In genomic region chr10:60893810-60894147, GRCm38 (mm10) we compare ENCODE assay signal across 15 mouse cellular contexts.
A peak's percentile ranks its signal among the peaks of the same experiment; 100 is the strongest.
DNase-seq lines count a peak whose midpoint lies in the region; ATAC-seq lines count a peak whose summit lies in the region.
"Had no signal": no experiment of that assay in that cellular context is flagged by ENCODE, and none has a peak within 500 bp of the region (broad histone marks: within the 10 kb centered on the region; RNA-seq: fewer than 3 reads in every experiment).

No protein-coding gene starts in this region.

- H3K9ac ChIP-seq in hindbrain, embryonic 11.5 days (ENCODE audit: low read depth, low read length), result no peak overlapping the region
- H3K9ac ChIP-seq in forebrain, embryonic 11.5 days (ENCODE audit: low read length), result 0 out of 2 replicates have a peak overlapping the region, but pooled peaks have one; percentile 20
- H3K9ac ChIP-seq in hindbrain, embryonic 16.5 days (ENCODE audit: low read depth, low read length), result peak overlapping the region; percentile 14; the same call in 1 of the 2 replicates
- H3K9ac ChIP-seq in neural tube, embryonic 13.5 days, result no peak overlapping the region
- H3K9ac ChIP-seq: embryonic facial prominence, embryonic 15.5 days; liver, embryonic 13.5 days had no signal

- H3K36me3 ChIP-seq in hindbrain, embryonic 11.5 days (ENCODE audit: control insufficient read depth, insufficient read depth, low read length), result no peaks in the 10 kb centered on the region
- H3K36me3 ChIP-seq in hindbrain, embryonic 10.5 days, result no peaks in the 10 kb centered on the region
- no peaks in the 10 kb centered on the region for H3K36me3 ChIP-seq in forebrain, embryonic 11.5 days (ENCODE audit: control insufficient read depth, insufficient read depth, low read length)
- H3K36me3 ChIP-seq in hindbrain, embryonic 16.5 days (ENCODE audit: control insufficient read depth, insufficient read depth, low read length), result no peaks in the 10 kb centered on the region
- no peaks in the 10 kb centered on the region for H3K36me3 ChIP-seq in neural tube, embryonic 13.5 days
- H3K36me3 ChIP-seq: embryonic facial prominence, embryonic 15.5 days; liver, embryonic 13.5 days had no signal

- no peak overlapping the region for H3K4me2 ChIP-seq in hindbrain, embryonic 11.5 days (replicated peaks; ENCODE audit: low read depth, low read length)
- no peak overlapping the region for H3K4me2 ChIP-seq in forebrain, embryonic 11.5 days (ENCODE audit: low read depth, low read length, severe bottlenecking)
- 0 out of 2 replicates have a peak overlapping the region, but pooled peaks have one; percentile 18 for H3K4me2 ChIP-seq in hindbrain, embryonic 16.5 days (ENCODE audit: low read length)
- H3K4me2 ChIP-seq in neural tube, embryonic 13.5 days, result peak overlapping the region; percentile 25; the same call in 1 of the 2 replicates
- H3K4me2 ChIP-seq: embryonic facial prominence, embryonic 15.5 days; liver, embryonic 13.5 days had no signal

- ATAC-seq in hindbrain, embryonic 11.5 days (ENCODE audit: low FRiP score), result peak; percentile 70; the same call in 1 of the 2 replicates
- ATAC-seq in forebrain, embryonic 11.5 days (replicated peaks; ENCODE audit: low FRiP score), result peak; percentile 80
- ATAC-seq in hindbrain, embryonic 16.5 days, result peak; percentile 86
- peak; percentile 81 for ATAC-seq in neural tube, embryonic 13.5 days (ENCODE audit: low read depth)
- ATAC-seq in megakaryocyte progenitor cell, adult 5-6 weeks (replicated peaks; ENCODE audit: poor library complexity), result no peak

- H3K9me3 ChIP-seq in hindbrain, embryonic 11.5 days (ENCODE audit: control insufficient read depth, low read length), result no peaks in the 10 kb centered on the region
- no peaks in the 10 kb centered on the region for H3K9me3 ChIP-seq in hindbrain, embryonic 10.5 days
- H3K9me3 ChIP-seq in forebrain, embryonic 11.5 days (ENCODE audit: control insufficient read depth, low read length), result no peaks in the 10 kb centered on the region
- no peaks in the 10 kb centered on the region for H3K9me3 ChIP-seq in hindbrain, embryonic 16.5 days (ENCODE audit: control insufficient read depth, low read length)
- no peaks in the 10 kb centered on the region for H3K9me3 ChIP-seq in neural tube, embryonic 13.5 days
- H3K9me3 ChIP-seq: embryonic facial prominence, embryonic 15.5 days; liver, embryonic 13.5 days had no signal

- H3K27me3 ChIP-seq in hindbrain, embryonic 11.5 days (ENCODE audit: control insufficient read depth, insufficient read depth, low read length), result no peaks in the 10 kb centered on the region
- peaks cover 39% of the 10 kb centered on the region for H3K27me3 ChIP-seq in hindbrain, embryonic 10.5 days (ENCODE audit: insufficient read depth, poor library complexity, severe bottlenecking)
- H3K27me3 ChIP-seq in forebrain, embryonic 11.5 days (ENCODE audit: control insufficient read depth, insufficient read depth, low read length), result no peaks in the 10 kb centered on the region
- H3K27me3 ChIP-seq in hindbrain, embryonic 16.5 days (replicated peaks; ENCODE audit: control insufficient read depth, insufficient read depth, low read length), result no peaks in the 10 kb centered on the region
- H3K27me3 ChIP-seq in neural tube, embryonic 13.5 days, result no peaks in the 10 kb centered on the region
- H3K27me3 ChIP-seq: embryonic facial prominence, embryonic 15.5 days; liver, embryonic 13.5 days had no signal

- 36% methylated on average over 4 of the region's 4 CpGs for WGBS in hindbrain, embryonic 11.5 days
- WGBS in hindbrain, embryonic 10.5 days, result 33% methylated on average over 4 of the region's 4 CpGs
- WGBS in forebrain, embryonic 11.5 days, result 25% methylated on average over 4 of the region's 4 CpGs
- WGBS in hindbrain, embryonic 16.5 days, result 23% methylated on average over 4 of the region's 4 CpGs
- WGBS in neural tube, embryonic 13.5 days, result 23% methylated on average over 4 of the region's 4 CpGs

- H3K4me3 ChIP-seq in hindbrain, embryonic 11.5 days (ENCODE audit: low read depth, low read length), result no peak overlapping the region
- no peak overlapping the region for H3K4me3 ChIP-seq in hindbrain, embryonic 10.5 days
- no peak overlapping the region for H3K4me3 ChIP-seq in forebrain, embryonic 11.5 days (ENCODE audit: low read depth, low read length)
- H3K4me3 ChIP-seq in hindbrain, embryonic 16.5 days (ENCODE audit: low read length), result no peak overlapping the region
- H3K4me3 ChIP-seq in neural tube, embryonic 13.5 days, result no peak overlapping the region
- H3K4me3 ChIP-seq: embryonic facial prominence, embryonic 15.5 days; liver, embryonic 13.5 days had no signal

- DNase-seq in hindbrain, embryonic 11.5 days (ENCODE audit: low spot score), result peak; percentile 40
- DNase-seq in hindbrain, embryonic 10.5 days (ENCODE audit: low spot score), result no peak
- DNase-seq in forebrain, embryonic 11.5 days (ENCODE audit: low spot score), result peak; percentile 65
- DNase-seq in cerebellum, adult 11-12 months, result no peak
- DNase-seq in adrenal gland, postnatal 36 days, result no peak
- DNase-seq: cerebellum, adult 2 months; heart, adult 18-20 months; kidney, adult 18-20 months; liver, embryonic 13.5 days; lung, postnatal 4 days; thymus, postnatal 36 days had no signal

- peaks cover 3% of the 10 kb centered on the region; the same call in 1 of the 2 replicates for H3K4me1 ChIP-seq in hindbrain, embryonic 11.5 days (replicated peaks; ENCODE audit: control insufficient read depth, insufficient read depth, low read length)
- peaks cover 21% of the 10 kb centered on the region for H3K4me1 ChIP-seq in hindbrain, embryonic 10.5 days (replicated peaks)
- H3K4me1 ChIP-seq in forebrain, embryonic 11.5 days (replicated peaks; ENCODE audit: control insufficient read depth, insufficient read depth, low read length), result peaks cover 5% of the 10 kb centered on the region; the same call in 1 of the 2 replicates
- H3K4me1 ChIP-seq in hindbrain, embryonic 16.5 days (ENCODE audit: control insufficient read depth, insufficient read depth, low read depth, low read length), result peaks cover 11% of the 10 kb centered on the region
- peaks cover 41% of the 10 kb centered on the region for H3K4me1 ChIP-seq in neural tube, embryonic 13.5 days (replicated peaks)
- H3K4me1 ChIP-seq: liver, embryonic 13.5 days had no signal

- no peak overlapping the region for H3K27ac ChIP-seq in hindbrain, embryonic 11.5 days (ENCODE audit: low read depth, low read length)
- H3K27ac ChIP-seq in hindbrain, embryonic 10.5 days, result no peak overlapping the region
- H3K27ac ChIP-seq in forebrain, embryonic 11.5 days (ENCODE audit: low read depth, low read length), result peak overlapping the region; percentile 41; the same call in 1 of the 2 replicates
- H3K27ac ChIP-seq in hindbrain, embryonic 16.5 days (ENCODE audit: low read depth, low read length), result no peak overlapping the region
- peak overlapping the region; percentile 56; the same call in 1 of the 2 replicates for H3K27ac ChIP-seq in neural tube, embryonic 13.5 days (replicated peaks)
- H3K27ac ChIP-seq: embryonic facial prominence, embryonic 15.5 days; liver, embryonic 13.5 days had no signal

Comparison
In these comparisons a context has a peak if more than half of its experiments do, and no peak if none do; other contexts are left out.
1. DNase-seq: peak in hindbrain, embryonic 11.5 days (single experiment) and forebrain, embryonic 11.5 days (single experiment); none in hindbrain, embryonic 10.5 days (single experiment), cerebellum, adult 11-12 months (single experiment) and adrenal gland, postnatal 36 days (0 of 2).
2. H3K4me2 ChIP-seq: peak in hindbrain, embryonic 16.5 days (single experiment) and neural tube, embryonic 13.5 days (single experiment); none in hindbrain, embryonic 11.5 days (single experiment) and forebrain, embryonic 11.5 days (single experiment).
3. H3K9ac ChIP-seq: peak in forebrain, embryonic 11.5 days (single experiment) and hindbrain, embryonic 16.5 days (single experiment); none in hindbrain, embryonic 11.5 days (single experiment) and neural tube, embryonic 13.5 days (single experiment).
4. H3K27ac ChIP-seq: peak in forebrain, embryonic 11.5 days (single experiment) and neural tube, embryonic 13.5 days (single experiment); none in hindbrain, embryonic 11.5 days (single experiment), hindbrain, embryonic 10.5 days (single experiment) and hindbrain, embryonic 16.5 days (single experiment).